Mouse (Mus musculus): Measurements from ENCODE around the gene Spop. TPM values are rescaled to one million over a fixed set of nuclear protein-coding genes. Genes with fewer than 3 reads are reported as not detected.
"Not testable (repeated sequence)": the region's sequence is repeated elsewhere in the genome, so short reads cannot be mapped to it uniquely, and the experiment has no call there.

Spop gene
- total RNA-seq, 2 experiments from 2014 or later = 63.3 to 88.9 TPM

DNA sequence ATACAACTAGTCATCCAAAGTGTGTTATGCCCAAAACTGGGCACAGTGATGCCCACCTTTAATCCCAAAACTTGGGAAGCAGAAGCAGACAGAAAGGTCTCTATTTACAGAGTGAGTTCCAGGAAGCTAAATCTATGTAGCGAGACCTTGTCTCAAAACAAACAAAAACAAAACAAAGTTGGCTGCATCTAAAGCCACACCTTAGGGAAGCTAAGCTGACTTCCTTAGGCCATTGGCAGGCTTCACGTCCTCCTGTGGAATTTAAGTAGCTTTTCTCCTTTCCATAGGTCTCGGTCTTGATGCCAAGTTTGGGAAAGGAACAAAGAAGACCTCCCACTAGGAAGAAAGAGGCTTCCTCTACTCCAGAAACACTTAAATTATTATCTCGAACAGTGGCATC, 22.7 kb upstream of the Spop start:
- ATAC-seq (replicated peaks; ENCODE audit: poor library complexity) = no peak

DNA sequence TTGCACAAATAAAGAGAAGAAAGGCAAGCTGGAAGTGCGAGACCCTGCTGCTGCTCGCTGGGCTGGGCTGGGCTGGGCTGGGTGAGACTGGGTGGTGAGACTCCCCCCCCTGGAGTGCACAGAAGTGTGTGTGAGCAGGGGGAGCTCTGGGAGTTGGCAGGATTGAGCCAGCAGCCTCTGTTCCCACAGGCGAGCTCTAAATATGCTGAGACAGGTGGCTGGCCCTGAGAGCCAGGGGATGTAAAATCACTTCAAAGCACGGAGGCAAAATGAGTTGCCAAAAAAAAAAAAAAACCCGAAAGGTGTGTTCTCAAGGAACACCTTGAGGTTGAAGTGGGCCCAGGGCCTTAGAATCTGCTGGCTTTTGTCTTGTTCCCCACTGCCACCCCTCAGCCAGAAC, 22.1 kb upstream of the Spop start:
- ATAC-seq (replicated peaks; ENCODE audit: poor library complexity) = no peak

GRCm38 (mm10) chr11:95392223-95392667, 21.6 kb upstream of the Spop start:
- ATAC-seq (replicated peaks; ENCODE audit: poor library complexity) = no peak

DNA sequence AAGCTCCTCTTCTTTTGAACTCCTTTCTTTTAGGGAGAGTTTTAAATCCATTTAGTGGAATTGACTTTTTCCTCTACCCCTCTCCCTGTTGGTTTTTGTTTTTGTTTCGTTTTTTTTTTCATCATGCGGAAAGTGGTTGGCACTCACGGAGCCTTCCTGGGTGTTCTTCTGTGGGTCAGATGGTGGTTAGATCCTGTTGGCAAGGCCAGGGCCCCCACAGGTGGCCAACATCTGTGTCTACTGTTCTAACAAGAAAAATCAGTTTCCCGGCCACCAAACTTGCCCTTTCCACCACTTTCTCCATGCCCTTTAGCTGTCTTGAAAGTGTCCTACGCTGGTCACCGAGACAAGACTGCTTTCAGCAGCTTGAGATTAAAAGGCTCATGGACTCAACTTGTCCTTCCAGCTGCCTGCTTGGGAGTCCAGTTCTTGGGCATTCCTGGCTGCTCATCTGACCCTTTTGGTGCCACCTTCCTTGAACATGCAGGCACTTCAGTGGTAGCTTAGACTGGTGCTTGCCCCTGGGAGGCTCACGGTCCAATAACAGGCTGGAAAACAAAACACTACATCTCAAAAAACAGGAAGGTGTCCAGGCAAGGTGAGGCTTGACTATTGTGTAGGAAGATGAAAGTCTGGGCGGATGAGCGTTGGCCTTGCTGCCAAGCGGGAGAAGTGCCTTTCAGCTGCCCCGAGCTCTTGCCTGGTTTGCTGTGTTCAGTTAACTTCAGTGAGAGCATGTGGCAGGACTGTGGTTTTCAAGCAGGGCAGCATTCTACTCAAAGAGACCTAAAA, 21.0 kb upstream of the Spop start:
- no peak for ATAC-seq (replicated peaks; ENCODE audit: poor library complexity)

- ATAC-seq (replicated peaks; ENCODE audit: poor library complexity) = no peak
Measured at GRCm38 (mm10) chr11:95393500-95393816, 20.4 kb upstream of the Spop start.

DNA sequence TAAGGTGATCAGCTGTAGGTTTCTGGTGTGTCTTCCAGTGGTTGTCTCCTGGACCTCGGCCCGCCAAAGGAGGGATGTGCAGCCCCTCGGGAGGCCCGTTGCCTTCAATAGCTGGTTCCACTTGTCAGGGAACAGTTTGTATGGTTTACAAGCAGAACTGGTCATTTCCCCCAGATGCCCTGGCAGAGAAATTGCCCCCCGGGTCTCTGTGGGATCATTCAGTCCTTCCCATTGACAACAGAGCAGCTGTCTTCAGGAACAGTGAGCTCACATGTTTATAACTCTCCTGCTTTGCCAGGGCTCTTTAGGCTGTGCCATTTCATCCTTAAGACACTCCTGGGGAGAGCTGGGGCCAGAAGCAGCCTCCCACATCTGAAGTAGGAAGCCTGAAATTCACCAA, 19.8 kb upstream of the Spop start:
- no peak for ATAC-seq (replicated peaks; ENCODE audit: poor library complexity)

DNA sequence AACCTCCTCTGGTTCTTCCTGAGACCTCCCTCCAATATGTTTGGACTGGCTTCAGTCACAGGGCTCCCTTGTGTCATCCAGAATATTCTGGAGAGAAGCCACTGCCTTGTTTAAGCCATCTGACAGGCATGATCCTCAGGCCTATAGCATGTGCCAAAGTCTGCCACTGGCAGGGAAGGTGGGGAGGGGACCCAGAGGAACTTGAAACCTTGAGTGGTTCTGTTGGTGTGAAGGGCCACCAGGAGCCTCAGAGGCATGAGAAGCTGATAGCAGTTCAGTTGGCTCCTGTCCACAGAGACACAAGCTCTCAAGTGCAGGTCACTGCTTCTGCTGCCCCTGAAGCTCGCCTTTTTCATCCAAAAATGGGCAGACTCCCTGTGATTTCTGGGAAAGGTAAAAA, 17.3 kb upstream of the Spop start:
- ATAC-seq (replicated peaks; ENCODE audit: poor library complexity) = no peak

DNA sequence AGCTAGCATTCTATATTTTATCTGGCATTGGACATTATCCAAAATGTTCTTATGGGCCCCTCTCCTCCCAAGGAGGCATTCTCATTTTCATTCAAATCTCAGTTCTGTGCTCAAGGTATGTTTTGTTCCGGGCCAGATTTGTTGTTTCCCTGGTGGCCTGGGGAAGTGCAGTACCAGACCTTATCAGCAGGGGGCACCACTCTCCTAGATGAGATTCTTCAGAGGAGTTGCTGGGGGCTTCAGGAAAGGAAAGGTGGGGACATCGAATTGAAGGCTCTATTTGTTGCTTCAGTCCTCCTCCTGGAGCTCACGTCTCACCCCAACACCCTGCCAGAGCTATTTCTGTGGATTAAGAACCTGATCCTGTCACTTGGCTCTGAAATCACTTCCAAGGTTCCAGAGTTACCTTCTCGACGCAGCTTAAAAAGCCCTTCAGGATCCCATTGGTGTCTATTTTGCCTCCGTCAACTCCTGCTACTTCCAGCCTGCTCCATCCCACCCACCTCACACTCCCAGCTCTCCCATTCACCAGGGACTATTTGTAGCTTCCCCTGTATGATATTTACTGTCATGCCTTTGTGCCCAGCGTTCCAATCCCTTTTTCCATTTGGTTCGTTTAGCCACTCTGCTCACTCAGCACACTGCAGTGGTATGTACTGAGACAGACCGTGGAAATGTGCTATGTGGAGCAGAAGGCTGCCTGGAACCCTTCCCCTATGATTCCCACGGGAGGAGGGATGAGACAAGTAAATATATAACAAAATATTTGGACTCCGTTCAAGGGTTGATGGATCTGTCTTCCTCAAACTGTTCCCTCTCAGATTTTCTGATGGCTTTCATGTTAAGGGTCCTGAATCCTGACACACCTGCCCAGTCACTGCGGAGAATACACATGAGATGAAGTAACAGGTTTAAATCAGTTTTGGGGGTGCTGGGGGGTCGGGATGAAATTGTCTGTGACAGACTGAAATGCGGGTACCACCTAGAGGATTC, 15.7 kb upstream of the Spop start:
- peak; percentile 80 for ATAC-seq (replicated peaks; ENCODE audit: poor library complexity)

DNA sequence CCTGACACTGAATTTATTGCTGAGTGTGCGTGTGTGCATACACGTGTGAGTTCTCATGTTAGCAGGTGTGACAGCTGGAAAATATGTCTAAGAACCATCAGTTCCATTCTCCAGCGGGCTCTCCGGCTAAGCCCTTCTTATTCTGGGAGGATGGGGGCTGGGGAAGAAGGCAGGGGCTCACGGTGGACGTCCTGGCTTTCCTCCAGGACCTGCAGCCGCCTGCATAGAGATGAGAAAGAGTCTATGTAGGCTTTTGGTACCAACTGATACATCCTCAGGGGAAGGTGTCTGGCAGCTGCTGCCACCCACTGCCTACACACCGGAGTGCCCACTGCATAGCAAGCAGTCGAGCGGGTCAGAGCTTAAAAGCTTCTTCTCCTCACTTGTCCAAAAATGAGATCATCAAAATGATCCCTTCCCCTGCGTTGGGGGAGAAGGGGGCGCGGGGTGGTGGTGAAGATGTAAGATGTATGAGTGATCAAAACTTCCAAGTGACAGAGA, 14.3 kb upstream of the Spop start:
- no peak for ATAC-seq (replicated peaks; ENCODE audit: poor library complexity)

DNA sequence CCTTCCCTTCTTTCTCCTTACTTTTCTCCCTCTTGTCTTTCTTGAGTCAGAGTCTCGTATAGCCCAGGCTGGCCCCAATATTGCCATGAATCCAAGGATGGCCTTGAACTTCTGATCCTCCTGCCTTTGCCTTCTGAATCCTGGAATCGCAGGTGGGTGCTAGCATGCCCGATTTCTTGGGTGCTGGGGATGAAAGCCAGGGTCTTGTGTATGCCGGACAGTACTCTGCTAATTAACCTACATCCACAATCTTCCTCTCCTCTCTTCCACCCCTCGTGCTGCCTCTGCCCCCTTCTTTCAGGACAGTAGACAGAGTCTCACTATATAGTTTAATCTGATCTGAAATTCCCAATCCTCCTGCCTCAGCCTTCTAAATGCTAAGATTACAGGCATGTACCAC, 12.3 kb upstream of the Spop start:
- ATAC-seq (replicated peaks; ENCODE audit: poor library complexity) = no peak

DNA sequence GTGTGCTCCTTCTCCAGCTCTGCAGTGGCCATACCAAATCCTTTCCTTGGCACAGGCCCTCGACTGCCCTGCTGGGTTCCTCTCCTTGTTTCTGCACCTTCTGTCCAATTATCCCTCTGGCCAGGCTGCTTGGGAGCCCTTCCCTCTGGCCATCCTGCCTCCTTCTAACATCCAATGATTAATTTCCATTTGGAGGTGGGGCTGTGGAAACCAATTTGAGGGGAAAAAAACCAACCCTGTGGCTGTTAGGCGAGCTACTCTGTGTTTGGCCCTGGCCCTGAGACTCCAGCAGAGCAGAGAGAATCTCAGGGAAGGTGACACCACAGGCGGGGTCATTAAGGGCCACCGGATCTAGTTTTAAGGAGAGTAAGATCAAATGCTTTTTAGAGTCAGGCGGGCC, 11.7 kb upstream of the Spop start:
- ATAC-seq (replicated peaks; ENCODE audit: poor library complexity) = no peak

DNA sequence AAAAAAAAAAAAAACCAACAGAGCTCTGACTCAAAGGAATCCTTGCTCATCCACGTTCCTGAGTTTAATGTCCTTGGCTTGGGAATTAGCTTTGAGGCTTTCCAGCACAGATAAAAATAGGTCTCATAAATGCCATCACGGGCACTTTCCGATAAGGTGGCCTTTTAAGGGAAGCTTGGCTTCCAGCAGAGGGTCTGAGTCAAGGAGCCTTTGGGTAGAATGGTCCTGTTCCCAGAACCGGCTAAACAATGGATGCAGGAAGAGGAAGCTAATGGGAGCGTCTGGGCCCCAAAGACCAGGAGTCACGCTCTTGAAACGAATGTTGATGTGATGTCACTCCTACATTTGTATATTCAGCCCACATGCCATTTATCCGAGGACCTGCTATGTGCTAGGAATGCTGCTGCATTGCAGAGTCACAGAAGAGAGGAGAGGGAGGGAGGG, 11.2 kb upstream of the Spop start:
- ATAC-seq (replicated peaks; ENCODE audit: poor library complexity) = no peak

DNA sequence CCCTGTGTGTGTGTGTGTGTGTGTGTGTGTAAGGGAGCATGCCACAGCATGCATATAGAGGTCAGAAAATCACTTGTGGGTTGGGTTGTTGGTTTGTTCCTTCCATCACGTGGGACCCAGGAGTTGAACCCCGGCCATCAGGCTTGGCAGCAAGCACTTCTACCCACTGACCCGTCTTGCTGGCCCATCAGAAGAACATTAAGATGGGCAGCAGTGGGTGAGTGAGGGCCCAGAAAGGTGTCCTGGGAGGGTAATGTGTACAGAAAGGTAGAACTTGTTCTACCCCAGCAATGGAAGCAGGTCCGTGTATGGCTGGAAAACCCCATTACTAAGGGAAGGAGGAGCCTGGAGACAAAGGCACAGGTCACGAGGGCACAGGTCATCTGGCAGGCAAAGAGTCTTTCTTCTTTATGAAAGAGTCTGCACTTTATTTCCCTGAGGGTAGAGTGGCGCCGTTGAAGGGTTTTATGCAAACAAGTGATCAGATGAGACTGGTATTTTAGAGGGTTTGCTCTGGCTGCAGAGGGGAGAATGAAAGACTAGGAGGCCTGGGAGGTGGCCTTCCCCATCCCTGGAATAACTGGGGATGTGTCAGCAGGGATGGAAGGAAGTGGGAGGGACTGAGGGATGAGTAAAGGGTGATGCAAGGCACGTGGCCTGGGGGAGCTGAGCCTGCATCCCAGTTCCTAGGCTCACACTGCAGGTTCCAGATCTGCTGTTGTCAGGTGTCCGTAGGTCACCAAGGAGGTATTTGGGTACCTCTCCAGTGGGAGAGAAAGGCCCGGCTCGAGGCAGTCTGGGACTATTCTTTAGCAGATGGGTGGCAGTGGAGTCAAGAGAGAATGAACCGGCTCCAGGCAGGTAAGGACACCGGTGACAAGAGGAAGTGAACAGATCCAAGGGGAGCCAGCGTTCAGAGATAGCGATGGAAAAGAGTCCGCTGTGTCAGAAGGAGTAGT, 10.2 kb upstream of the Spop start:
- ATAC-seq (replicated peaks; ENCODE audit: poor library complexity) = no peak

DNA sequence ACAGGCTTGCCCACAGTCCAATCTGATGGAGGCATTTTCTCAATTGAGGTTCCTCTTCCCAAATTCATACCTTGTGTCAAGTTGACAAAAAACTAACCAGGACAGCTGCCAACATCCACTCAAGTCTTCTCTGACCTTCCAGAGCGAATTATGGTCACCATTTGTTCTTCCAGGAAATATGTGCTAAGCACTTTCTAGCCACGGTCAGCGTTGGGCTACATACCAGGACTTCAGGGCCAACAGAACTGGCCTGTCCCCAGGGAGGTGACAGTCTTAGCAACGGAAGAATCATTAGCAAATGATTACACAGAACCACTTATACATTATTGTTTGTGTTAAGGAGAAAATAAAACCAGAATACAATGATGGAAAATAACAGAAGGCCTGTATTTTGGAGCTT, 8.1 kb upstream of the Spop start:
- no peak for ATAC-seq (replicated peaks; ENCODE audit: poor library complexity)

DNA sequence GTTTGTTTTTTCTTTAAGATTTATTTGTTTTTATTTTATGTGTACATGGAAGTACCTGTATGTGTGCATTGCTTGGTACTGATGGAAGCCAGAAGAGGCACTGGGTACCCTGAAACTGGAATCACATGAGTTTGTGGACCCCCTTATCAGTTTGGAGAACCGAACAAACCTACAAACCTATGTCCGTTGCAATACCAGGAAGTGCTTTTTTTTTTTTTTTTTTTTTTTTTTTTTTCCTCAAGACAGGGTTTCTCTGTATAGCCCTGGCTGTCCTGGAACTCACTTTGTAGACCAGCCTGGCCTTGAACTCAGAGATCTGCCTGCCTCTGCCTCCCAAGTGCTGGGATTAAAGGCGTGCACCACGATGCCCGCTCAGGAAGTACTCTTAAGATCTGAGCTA, 7.5 kb upstream of the Spop start:
- ATAC-seq (replicated peaks; ENCODE audit: poor library complexity) = not testable (repeated sequence)

DNA sequence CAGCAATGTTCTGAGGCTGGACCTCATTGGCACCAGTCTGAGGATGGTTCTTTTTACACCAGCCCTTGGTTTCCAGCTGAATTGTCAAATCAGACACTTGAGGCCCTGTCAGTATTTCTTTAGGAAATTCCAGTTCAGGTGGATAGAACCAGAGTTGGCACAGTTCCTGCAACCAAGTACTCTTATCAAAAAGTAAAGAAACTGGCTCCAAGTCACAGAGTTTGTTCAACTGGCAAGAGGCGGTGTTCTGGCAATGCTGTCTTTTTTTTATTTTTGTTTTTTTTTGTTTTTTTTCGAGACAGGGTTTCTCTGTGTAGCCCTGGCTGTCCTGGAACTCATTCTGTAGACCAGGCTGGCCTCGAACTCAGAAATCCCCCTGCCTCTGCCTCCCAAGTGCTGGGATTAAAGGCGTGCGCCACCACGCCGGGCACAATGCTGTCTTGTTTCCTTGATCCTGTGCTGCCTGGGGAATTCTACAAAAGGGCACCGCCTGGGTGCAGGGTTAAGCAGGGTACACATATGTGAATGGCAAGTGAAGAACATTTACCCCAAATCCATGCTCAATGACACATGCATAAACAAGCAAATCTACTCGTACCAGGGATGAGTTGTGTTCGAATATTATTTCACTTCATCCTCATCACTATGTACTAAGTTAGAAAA, 4.3 kb upstream of the Spop start:
- no peak for ATAC-seq (replicated peaks; ENCODE audit: poor library complexity)

GRCm38 (mm10) chr11:95411453-95412013, 2.3 kb upstream of the Spop start:
- no peak for ATAC-seq (replicated peaks; ENCODE audit: poor library complexity)

DNA sequence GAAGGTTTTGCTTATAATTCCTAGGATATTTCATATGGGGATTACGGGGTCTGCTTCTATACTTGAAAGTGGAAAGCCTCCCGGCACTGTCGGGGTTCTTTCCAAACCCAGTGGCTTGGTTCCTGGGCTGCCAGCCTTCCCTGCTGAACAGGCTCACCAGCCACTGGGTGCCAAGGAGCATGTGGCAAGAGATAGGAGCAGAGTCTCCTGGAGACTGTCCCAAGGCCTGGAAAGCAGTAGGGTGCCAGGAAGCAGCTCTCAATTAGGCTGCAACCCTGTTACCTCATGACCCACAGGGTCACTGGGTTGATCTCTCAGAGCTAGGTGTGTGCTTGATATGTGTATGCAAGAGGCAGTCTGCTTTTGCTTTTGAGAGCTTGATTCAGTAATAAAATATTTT, 1.3 kb upstream of the Spop start:
- ATAC-seq (replicated peaks; ENCODE audit: poor library complexity) = no peak

- ATAC-seq (replicated peaks; ENCODE audit: poor library complexity) = peak; percentile 64
Measured at GRCm38 (mm10) chr11:95414536-95415161, 769 bp downstream of the Spop start.
